Mouse (Mus musculus) stomach, postnatal 0 days (tissue): ENCODE results near the gene Ldlrad2. TPM values are rescaled to one million over a fixed set of nuclear protein-coding genes. Genes with fewer than 3 reads are reported as not detected.
A peak's percentile ranks its signal among the peaks of the same experiment; 100 is the strongest.

Source experiments
- ATAC-seq: fragments of 200-750 bp; cut with Nextera tagmentation; 2 replicates; pipeline ENCODE4 v1.8.0; 2017; ENCODE audit not compliant: low FRiP score, low TSS enrichment
- DNase-seq: peaks from one replicate; pipeline ENCODE4 v3.0.0-alpha.2; 2016; ENCODE audit warnings: low spot score
- H3K27ac ChIP-seq: fragments of 300-500 bp; sonication (generic); replicated peaks from 2 replicates; pipeline ENCODE4 v1.5.1; 2014; ENCODE audit warnings: mild to moderate bottlenecking, control low read depth
- H3K27me3 ChIP-seq: fragments of 300-500 bp; sonication (generic); 2 replicates; pipeline ENCODE4 v1.6.1; 2014; ENCODE audit warnings: low read length; ENCODE audit not compliant: control insufficient read depth, insufficient read depth
- H3K36me3 ChIP-seq: fragments of 300-500 bp; sonication (generic); 2 replicates; pipeline ENCODE4 v1.6.1; 2014; ENCODE audit warnings: low read length, mixed read lengths; ENCODE audit not compliant: control insufficient read depth, insufficient read depth
- H3K4me1 ChIP-seq: fragments of 300-500 bp; sonication (generic); replicated peaks from 2 replicates; pipeline ENCODE4 v1.6.1; 2014; ENCODE audit warnings: antibody characterized with exemption; ENCODE audit not compliant: control insufficient read depth, insufficient read depth
- H3K4me2 ChIP-seq: fragments of 300-500 bp; sonication (generic); replicated peaks from 2 replicates; pipeline ENCODE4 v1.6.1; 2014; ENCODE audit warnings: low read depth, mild to moderate bottlenecking, control low read depth, moderate library complexity
- H3K4me3 ChIP-seq: fragments of 300-500 bp; sonication (generic); 2 replicates; pipeline ENCODE4 v1.5.1; 2014; ENCODE audit warnings: low read depth, low read length, control low read depth
- H3K9ac ChIP-seq: fragments of 300-500 bp; sonication (generic); 2 replicates; pipeline ENCODE4 v1.6.1; 2014; ENCODE audit warnings: mild to moderate bottlenecking, low read length, control low read depth, mixed read lengths
- H3K9me3 ChIP-seq: fragments of 300-500 bp; sonication (generic); 2 replicates; pipeline ENCODE4 v1.6.1; 2016; ENCODE audit warnings: low read length; ENCODE audit not compliant: control insufficient read depth
- CTCF ChIP-seq: IDR thresholded peaks from 2 replicates; pipeline ENCODE4 v1.5.1; 2016; ENCODE audit warnings: antibody characterized with exemption, low read depth, mild to moderate bottlenecking, moderate library complexity
- EP300 ChIP-seq: optimal IDR thresholded peaks from 2 replicates; pipeline ENCODE3; 2016; ENCODE audit warnings: antibody characterized with exemption
- WGBS: fragments of 180-500 bp; shearing (Covaris S2); extraction: QIAGEN DNeasy Blood & Tissue Kit; methylation state at CpG from one replicate; pipeline ENCODE4 v1.1.7; 2014; 5-methylcytosine and 5-hydroxymethylcytosine counted together
- polyA plus RNA-seq: library from polyadenylated mRNA; unstranded; fragments of >200 nt; fragmentation: Nextera tagmentation; extraction: Ambion mirVana; gene quantifications from 2 replicates; pipeline ENCODE4 v1.2.1, GENCODE M21; 2015

The Ldlrad2 gene
- polyA plus RNA-seq, 1 experiment from 2014 or later: not detected

- no peaks in the 10 kb centered on the region; the same call in 1 of the 2 replicates for H3K36me3 ChIP-seq
These were observed 3.9 kb upstream of the Ldlrad2 start for GRCm38 (mm10) chr4:137578181-137578845.

DNA sequence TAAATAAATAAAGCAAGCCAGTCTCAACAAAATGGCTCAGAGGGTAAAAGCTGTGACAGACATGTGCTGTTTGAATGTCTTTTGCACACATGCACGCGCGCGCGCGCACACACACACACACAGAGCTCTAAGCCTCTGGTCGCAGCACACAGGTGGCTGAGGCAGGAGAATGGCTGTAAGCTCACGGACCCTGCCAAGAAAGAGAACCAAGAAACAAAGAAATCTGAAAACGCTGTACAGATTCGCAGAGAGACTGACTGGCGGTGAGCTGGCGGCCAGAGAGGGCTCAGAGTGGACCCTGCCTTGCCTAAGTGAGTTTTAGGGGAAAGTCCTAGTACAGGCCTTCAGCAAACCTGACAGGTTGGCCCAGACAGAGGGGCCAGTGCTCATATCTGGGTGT, 3.1 kb upstream of the Ldlrad2 start:
- Histone ChIP-seq H3K4me3 (no peak overlapping the region), H3K27ac (no peak overlapping the region), H3K9me3 (no peaks in the 10 kb centered on the region), H3K4me2 (no peak overlapping the region), H3K27me3 (no peaks in the 10 kb centered on the region; the same call in 1 of the 2 replicates), H3K9ac (no peak overlapping the region), H3K4me1 (no peaks in the 10 kb centered on the region), H3K36me3 (no peaks in the 10 kb centered on the region; the same call in 1 of the 2 replicates)
- WGBS: 98% methylated on average over 12 of the region's 12 CpGs
- TF ChIP-seq EP300 (no peak), CTCF (no peak)
- DNase-seq (no peak), ATAC-seq (no peak)

More at GRCm38 (mm10) chr4:137578181-137578845, 3.9 kb upstream of the Ldlrad2 start:
- H3K9me3 ChIP-seq: no peaks in the 10 kb centered on the region
- H3K4me1 ChIP-seq: no peaks in the 10 kb centered on the region
- peak overlapping the region; percentile 45 for H3K4me2 ChIP-seq
- peak; percentile 62; the same call in 1 of the 2 replicates for ATAC-seq
- H3K27me3 ChIP-seq: no peaks in the 10 kb centered on the region; the same call in 1 of the 2 replicates
- H3K27ac ChIP-seq: no peak overlapping the region
- H3K9ac ChIP-seq: peak overlapping the region; percentile 45
- DNase-seq: peak; percentile 71
- peak overlapping the region; percentile 27 for H3K4me3 ChIP-seq
- WGBS: 8% methylated on average over 39 of the region's 39 CpGs
- TF ChIP-seq CTCF: peak; percentile 82
- no peak for TF ChIP-seq EP300

DNA sequence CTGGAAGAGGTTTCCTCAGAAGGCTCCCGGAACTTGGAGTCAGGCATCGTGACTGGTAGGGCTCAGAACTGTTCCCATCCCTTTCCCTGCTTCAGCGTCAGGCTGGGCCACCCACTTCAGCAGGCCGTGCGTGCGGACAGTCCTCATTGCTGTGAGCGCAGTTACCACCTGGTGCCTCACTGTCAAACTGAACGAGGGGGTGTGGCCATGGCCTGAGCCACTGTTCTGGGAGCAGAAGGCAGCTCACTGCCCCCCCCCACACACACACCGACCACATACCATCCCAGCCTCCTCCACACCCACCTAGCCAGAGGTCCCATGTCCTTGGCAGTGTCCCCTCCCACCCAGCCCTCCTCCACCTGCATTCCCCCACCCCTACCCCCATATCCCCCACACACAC, 4.5 kb downstream of the Ldlrad2 start:
- no peak overlapping the region for H3K27ac ChIP-seq
- H3K4me2 ChIP-seq: no peak overlapping the region
- no peak for TF ChIP-seq EP300
- TF ChIP-seq CTCF: no peak
- ATAC-seq: 0 out of 2 replicates have a peak, but pooled peaks have one; percentile 32
- H3K4me1 ChIP-seq: no peaks in the 10 kb centered on the region
- H3K4me3 ChIP-seq: no peak overlapping the region
- no peak overlapping the region for H3K9ac ChIP-seq
- no peak for DNase-seq
- 82% methylated on average over 9 of the region's 9 CpGs for WGBS
- H3K36me3 ChIP-seq: peaks cover 17% of the 10 kb centered on the region
- no peaks in the 10 kb centered on the region for H3K9me3 ChIP-seq
- no peaks in the 10 kb centered on the region for H3K27me3 ChIP-seq

DNA sequence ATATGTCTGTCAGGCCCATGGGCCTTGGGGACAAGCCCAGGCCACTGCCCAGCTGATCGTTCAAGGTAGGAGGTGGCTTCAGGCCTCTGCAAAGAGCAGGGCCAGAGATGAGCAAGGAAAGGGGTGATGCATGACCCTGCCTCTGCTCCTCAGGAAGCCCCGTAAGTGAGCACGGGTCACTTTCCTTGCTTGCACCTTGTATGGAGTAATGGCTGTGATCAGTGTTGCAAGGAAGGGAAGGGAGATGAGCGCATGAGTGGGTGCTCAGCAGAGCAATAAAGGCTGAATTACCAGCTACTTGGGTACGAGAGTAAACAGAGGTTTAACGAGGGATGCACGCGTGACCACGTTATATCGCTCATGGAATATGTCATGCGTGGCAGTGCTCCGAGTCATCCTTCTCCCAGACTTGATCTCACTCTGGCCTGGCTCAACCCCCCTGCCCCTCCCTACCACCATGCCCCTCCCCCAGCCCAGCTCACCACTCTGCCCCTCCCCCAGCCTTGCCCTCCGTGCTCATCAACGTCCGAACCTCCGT, 17.6 kb downstream of the Ldlrad2 start:
- no peaks in the 10 kb centered on the region for H3K27me3 ChIP-seq
- H3K36me3 ChIP-seq: peaks cover 48% of the 10 kb centered on the region
- no peak for DNase-seq
- no peaks in the 10 kb centered on the region for H3K9me3 ChIP-seq
- H3K4me2 ChIP-seq: no peak overlapping the region
- WGBS: 85% methylated on average over 11 of the region's 16 CpGs
- H3K4me1 ChIP-seq: no peaks in the 10 kb centered on the region
- no peak overlapping the region for H3K9ac ChIP-seq
- no peak overlapping the region for H3K27ac ChIP-seq
- TF ChIP-seq CTCF: no peak
- no peak for TF ChIP-seq EP300
- no peak for ATAC-seq
- H3K4me3 ChIP-seq: no peak overlapping the region

DNA sequence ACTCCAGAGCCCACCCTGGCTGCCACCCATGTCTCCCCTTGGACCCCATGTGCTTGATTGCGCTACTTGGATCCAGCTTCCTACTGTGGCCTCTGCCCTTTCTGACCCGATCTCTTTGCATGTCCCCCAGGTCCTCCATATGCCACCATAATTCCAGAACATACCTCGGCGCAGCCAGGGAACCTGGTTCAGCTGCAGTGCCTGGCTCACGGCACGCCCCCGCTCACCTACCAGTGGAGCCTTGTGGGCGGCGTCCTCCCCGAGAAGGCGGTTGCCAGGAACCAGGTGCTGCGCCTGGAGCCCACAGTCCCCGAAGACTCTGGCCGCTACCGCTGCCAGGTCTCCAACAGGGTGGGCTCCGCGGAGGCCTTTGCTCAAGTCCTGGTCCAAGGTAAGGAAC, 20.9 kb downstream of the Ldlrad2 start:
- ATAC-seq (no peak), DNase-seq (no peak)
- Histone ChIP-seq H3K9ac (no peak overlapping the region), H3K27ac (no peak overlapping the region), H3K9me3 (no peaks in the 10 kb centered on the region), H3K36me3 (peaks cover 47% of the 10 kb centered on the region), H3K4me2 (no peak overlapping the region), H3K27me3 (no peaks in the 10 kb centered on the region), H3K4me3 (no peak overlapping the region), H3K4me1 (no peaks in the 10 kb centered on the region)
- WGBS: 93% methylated on average over 17 of the region's 17 CpGs
- TF ChIP-seq CTCF (no peak), EP300 (no peak)

GRCm38 (mm10) chr4:137546003-137546525, 28.3 kb downstream of the Ldlrad2 start:
- no peak overlapping the region for H3K27ac ChIP-seq
- H3K9me3 ChIP-seq: no peaks in the 10 kb centered on the region
- ATAC-seq: no peak
- H3K4me3 ChIP-seq: no peak overlapping the region
- H3K36me3 ChIP-seq: peaks cover 57% of the 10 kb centered on the region
- H3K4me2 ChIP-seq: no peak overlapping the region
- TF ChIP-seq CTCF (peak; percentile 76), EP300 (no peak)
- H3K27me3 ChIP-seq: no peaks in the 10 kb centered on the region
- no peak overlapping the region for H3K9ac ChIP-seq
- WGBS: 78% methylated on average over 5 of the region's 5 CpGs
- DNase-seq: peak; percentile 59
- H3K4me1 ChIP-seq: no peaks in the 10 kb centered on the region
